15 mouse cellular contexts compared by ENCODE assay signal in genomic region chr9:94815518-94815917, GRCm38 (mm10).
"Had no signal": no experiment of that assay in that cellular context is flagged by ENCODE, and none has a peak within 500 bp of the region (broad histone marks: within the 10 kb centered on the region; RNA-seq: fewer than 3 reads in every experiment).

No protein-coding gene starts in this region.

- H3K4me2 ChIP-seq: limb, embryonic 13.5 days; neural tube, embryonic 13.5 days had no signal

- ATAC-seq: midbrain, embryonic 16.5 days had no signal

- DNase-seq: kidney, adult 11 months; kidney, adult 9 months; kidney, postnatal 36 days; lung, adult 18-20 months; right cerebral cortex, adult 18-20 months; right cerebral cortex, postnatal 25 days; thymus, postnatal 4 days had no signal

- H3K27ac ChIP-seq: kidney, postnatal 0 days; layer of hippocampus, adult 2 months; left cerebral cortex, adult 2 months; limb, embryonic 13.5 days; liver, embryonic 14.5 days; midbrain, embryonic 10.5 days; neural tube, embryonic 13.5 days had no signal

- H3K4me1 ChIP-seq: midbrain, embryonic 10.5 days; neural tube, embryonic 13.5 days had no signal

- H3K9ac ChIP-seq: limb, embryonic 13.5 days; liver, embryonic 14.5 days; neural tube, embryonic 13.5 days had no signal

- H3K4me3 ChIP-seq: layer of hippocampus, adult 2 months; left cerebral cortex, adult 2 months; limb, embryonic 13.5 days; midbrain, embryonic 10.5 days; neural tube, embryonic 13.5 days had no signal

- H3K9me3 ChIP-seq: limb, embryonic 13.5 days; midbrain, embryonic 10.5 days; neural tube, embryonic 13.5 days had no signal

- H3K36me3 ChIP-seq: limb, embryonic 13.5 days; midbrain, embryonic 10.5 days; neural tube, embryonic 13.5 days had no signal

- H3K27me3 ChIP-seq: limb, embryonic 13.5 days; neural tube, embryonic 13.5 days had no signal
